Mouse (Mus musculus): ENCODE measurements around the gene Parpbp.

DNA sequence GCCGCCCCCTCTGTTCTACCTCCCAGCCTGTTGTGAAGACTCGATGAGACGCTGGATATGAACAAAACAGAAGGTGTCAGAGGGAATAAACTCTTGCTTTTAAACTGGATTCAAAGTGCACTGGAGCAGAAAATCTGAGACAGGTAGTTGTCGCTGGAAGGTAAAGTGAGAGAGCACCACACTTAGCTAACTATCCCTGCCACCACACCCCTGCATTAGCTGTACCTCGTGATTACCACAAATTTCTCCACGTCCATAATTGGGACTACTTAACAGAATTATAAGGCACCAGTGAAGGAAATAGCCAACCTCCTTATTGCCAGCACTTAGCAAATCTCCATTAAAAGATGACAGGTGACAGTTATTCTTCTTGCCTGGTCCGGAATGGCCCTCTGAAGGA lies 554 bp downstream of the Parpbp start:
- TF ChIP-seq POLR2A (IDR thresholded peaks at IDR 0.05; ENCODE audit: insufficient read length, low read depth) (no peak), POLR2AphosphoS2 (IDR thresholded peaks at IDR 0.05; ENCODE audit: insufficient read length, low read depth) (no peak), CEBPB (IDR thresholded peaks at IDR 0.05; ENCODE audit: insufficient read depth, poor library complexity, severe bottlenecking) (no peak), USF1 (IDR thresholded peaks at IDR 0.05; ENCODE audit: low read depth) (no peak), MAX (IDR thresholded peaks at IDR 0.05; ENCODE audit: low read depth) (no peak), E2F4 (IDR thresholded peaks at IDR 0.05; ENCODE audit: insufficient read depth) (no peak), TCF3 (IDR thresholded peaks at IDR 0.05; ENCODE audit: insufficient read length, low read depth) (no peak), REST (IDR thresholded peaks at IDR 0.05; ENCODE audit: insufficient read depth, insufficient read length) (no peak), MYOD1 (IDR thresholded peaks at IDR 0.05; ENCODE audit: control insufficient read depth in 1 of 3, insufficient read length in 2 of 3, low read depth in 2 of 3) (no peak), SRF (IDR thresholded peaks at IDR 0.05; ENCODE audit: control insufficient read depth, insufficient read length, low read depth) (no peak)
